Mouse (Mus musculus) heart, embryonic 16.5 days (tissue): ENCODE data around the gene Trank1. TPM values are rescaled to one million over a fixed set of nuclear protein-coding genes. Genes with fewer than 3 reads are reported as not detected.

Experiments used
- ATAC-seq: fragments of 200-750 bp; cut with Nextera tagmentation; replicated peaks from 2 replicates; pipeline ENCODE4 v1.8.0; 2017; ENCODE audit warnings: moderate number of reproducible peaks; ENCODE audit not compliant: insufficient read depth, low FRiP score; ENCODE audit errors: extremely low read depth
- H3K27ac ChIP-seq: fragments of 300-500 bp; sonication (generic); 2 replicates; pipeline ENCODE4 v1.5.1; 2014; ENCODE audit warnings: mild to moderate bottlenecking, low read length, control low read depth, moderate library complexity
- H3K27me3 ChIP-seq: fragments of 300-500 bp; sonication (generic); 2 replicates; pipeline ENCODE4 v1.6.1; 2014; ENCODE audit warnings: low read length, mixed read lengths; ENCODE audit not compliant: control insufficient read depth, insufficient read depth
- H3K36me3 ChIP-seq: fragments of 300-500 bp; sonication (generic); 2 replicates; pipeline ENCODE4 v1.6.1; 2014; ENCODE audit not compliant: control insufficient read depth, insufficient read depth
- H3K4me1 ChIP-seq: fragments of 300-500 bp; sonication (generic); 2 replicates; pipeline ENCODE4 v1.6.1; 2014; ENCODE audit warnings: low read length, mixed read lengths; ENCODE audit not compliant: control insufficient read depth, insufficient read depth
- H3K4me2 ChIP-seq: fragments of 300-500 bp; sonication (generic); 2 replicates; pipeline ENCODE4 v1.6.1; 2014; ENCODE audit warnings: low read depth, mild to moderate bottlenecking, control low read depth, low read length
- H3K4me3 ChIP-seq: fragments of 300-500 bp; sonication (generic); 2 replicates; pipeline ENCODE4 v1.5.1; 2014; ENCODE audit warnings: mild to moderate bottlenecking, control low read depth, low read length
- H3K9ac ChIP-seq: fragments of 300-500 bp; sonication (generic); 2 replicates; pipeline ENCODE4 v1.6.1; 2014; ENCODE audit warnings: low read length, control low read depth
- H3K9me3 ChIP-seq: fragments of 300-500 bp; sonication (generic); replicated peaks from 2 replicates; pipeline ENCODE4 v1.6.1; 2016; ENCODE audit warnings: low read length; ENCODE audit not compliant: control insufficient read depth
- WGBS: fragments of 180-500 bp; shearing (Covaris S2); extraction: QIAGEN DNeasy Blood & Tissue Kit; methylation state at CpG from one replicate; pipeline ENCODE4 v1.1.7; 2014; 5-methylcytosine and 5-hydroxymethylcytosine counted together
- polyA plus RNA-seq: library from polyadenylated mRNA; unstranded; fragments of >200 nt; fragmentation: Nextera tagmentation; extraction: Ambion mirVana; gene quantifications from 2 replicates; pipeline ENCODE4 v1.2.1, GENCODE M21; 2015

The Trank1 gene
- polyA plus RNA-seq, 1 experiment from 2014 or later, result not detected

GRCm38 (mm10) chr9:111438904-111439835 lies 127.6 kb downstream of the Trank1 start, which contains the start of gene Dclk3:
Dclk3 (plus strand) TSS chr9:111439081.
- H3K4me3 ChIP-seq, result peak within 1 kb of the TSS; percentile 57
- peak within 1 kb of the TSS; percentile 76 for H3K4me2 ChIP-seq
- H3K27ac ChIP-seq, result no peak within 1 kb of the TSS
- peaks cover 16% of the 10 kb centered on the region for H3K27me3 ChIP-seq
- no peaks in the 10 kb centered on the region for H3K36me3 ChIP-seq
- WGBS, result 4% methylated on average over 33 of the region's 57 CpGs
- 0 out of 2 replicates have a peak, but pooled peaks cover 6% of the 10 kb centered on the region for H3K4me1 ChIP-seq
- H3K9me3 ChIP-seq, result no peaks in the 10 kb centered on the region
- peak; percentile 83 for ATAC-seq
- H3K9ac ChIP-seq, result peak within 1 kb of the TSS; percentile 64

- Histone ChIP-seq H3K4me3 (no peak overlapping the region), H3K9me3 (no peaks in the 10 kb centered on the region), H3K4me1 (0 out of 2 replicates have a peak, but pooled peaks cover 6% of the 10 kb centered on the region), H3K27ac (no peak overlapping the region), H3K27me3 (peaks cover 16% of the 10 kb centered on the region), H3K9ac (no peak overlapping the region), H3K4me2 (0 out of 2 replicates have a peak overlapping the region, but pooled peaks have one; percentile 76), H3K36me3 (no peaks in the 10 kb centered on the region)
- WGBS, result 55% methylated on average over 8 of the region's 8 CpGs
- ATAC-seq, result no peak
Measured at GRCm38 (mm10) chr9:111439836-111440201, 128.3 kb downstream of the Trank1 start.

DNA sequence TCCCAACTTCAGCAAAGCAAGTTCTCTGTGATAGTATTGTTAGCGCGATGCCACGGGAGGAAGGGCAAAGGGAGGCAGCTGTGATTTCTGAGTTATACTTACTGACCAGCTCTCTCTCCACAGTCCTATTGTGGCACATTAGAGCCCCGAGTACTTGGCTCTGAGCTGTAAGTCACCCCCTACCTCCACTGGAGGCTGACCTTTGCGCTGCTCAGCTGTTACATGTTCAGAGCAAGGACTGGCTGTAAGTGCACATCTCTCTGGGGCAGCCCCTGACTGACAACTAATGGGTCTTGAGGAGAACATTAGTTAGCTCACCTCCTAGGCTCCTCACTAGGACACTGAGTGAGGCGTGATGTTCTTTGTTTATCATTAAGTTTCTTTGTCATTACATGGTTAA lies 128.9 kb downstream of the Trank1 start:
- no peak overlapping the region for H3K4me3 ChIP-seq
- no peak for ATAC-seq
- no peak overlapping the region for H3K4me2 ChIP-seq
- WGBS, result 80% methylated on average over 6 of the region's 6 CpGs
- peaks cover 16% of the 10 kb centered on the region for H3K27me3 ChIP-seq
- H3K9me3 ChIP-seq, result no peaks in the 10 kb centered on the region
- no peaks in the 10 kb centered on the region for H3K36me3 ChIP-seq
- 0 out of 2 replicates have a peak, but pooled peaks cover 4% of the 10 kb centered on the region for H3K4me1 ChIP-seq
- no peak overlapping the region for H3K9ac ChIP-seq
- H3K27ac ChIP-seq, result no peak overlapping the region

- Histone ChIP-seq H3K27me3 (peaks cover 16% of the 10 kb centered on the region), H3K36me3 (no peaks in the 10 kb centered on the region), H3K4me2 (no peak overlapping the region), H3K4me1 (0 out of 2 replicates have a peak, but pooled peaks cover 3% of the 10 kb centered on the region), H3K27ac (no peak overlapping the region), H3K4me3 (no peak overlapping the region), H3K9ac (no peak overlapping the region), H3K9me3 (no peaks in the 10 kb centered on the region)
- 77% methylated on average over 2 of the region's 2 CpGs for WGBS
- no peak for ATAC-seq
Measured at GRCm38 (mm10) chr9:111441151-111441550, 129.6 kb downstream of the Trank1 start.

Other genes with a start within 250 kb of the Trank1 start
- 74.8 and 76.9 TPM in 2 replicates for gene Lrrfip2, start 194.1 kb upstream of the Trank1 start, polyA plus RNA-seq
- gene Mlh1, start 39.9 kb upstream of the Trank1 start, polyA plus RNA-seq, result 34.5 and 34.6 TPM in 2 replicates
- 18.9 and 21.5 TPM in 2 replicates for gene Epm2aip1, start 39.8 kb upstream of the Trank1 start, polyA plus RNA-seq
- gene Dclk3, start 127.3 kb downstream of the Trank1 start, polyA plus RNA-seq, result 0.35 and 0.47 TPM in 2 replicates